Mouse (Mus musculus): ENCODE results near the gene Olfr598. TPM values are rescaled to one million over a fixed set of nuclear protein-coding genes. Genes with fewer than 3 reads are reported as not detected.
"Not testable (repeated sequence)": the region's sequence is repeated elsewhere in the genome, so short reads cannot be mapped to it uniquely, and the experiment has no call there.

Olfr598 gene
- not detected in 2 replicates for total RNA-seq (2021)
- long read RNA-seq, experiment 1 = 0 reads
- long read RNA-seq, experiment 2 = 0 reads

- no peak for DNase-seq
These were observed at the start of gene Olfr598 for GRCm38 (mm10) chr7:103323268-103323667. TSS of gene Olfr598 (plus strand) at chr7:103323568.

GRCm38 (mm10) chr7:103305348-103305747 lies 18.0 kb upstream of the Olfr598 start, which contains the start of gene Olfr596:
TSS of gene Olfr596 (plus strand) at chr7:103305648.
- not testable (repeated sequence) for DNase-seq

DNA sequence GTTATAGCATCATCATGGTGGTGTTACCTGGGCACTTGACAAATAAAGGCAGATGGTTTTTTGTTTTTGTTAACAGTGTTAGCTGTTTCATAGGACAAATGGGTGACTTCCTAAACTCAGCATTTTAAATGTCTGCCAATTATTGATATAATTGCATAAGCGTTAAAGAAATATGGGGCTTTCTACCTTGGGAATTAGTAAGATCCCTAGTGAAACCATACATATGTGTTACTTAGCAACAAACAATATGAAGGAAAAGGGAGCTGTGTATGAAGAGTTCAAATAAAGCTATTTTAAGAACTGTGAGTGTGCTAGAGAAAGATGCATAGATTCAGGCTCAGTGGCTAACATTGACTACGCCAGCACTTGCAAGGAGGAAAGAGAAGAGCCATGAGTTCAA lies 7.4 kb upstream of the Olfr598 start, which contains the start of gene Olfr597:
Olfr597 (plus strand) TSS at position 301 of the 400 bp plus-strand sequence.
- DNase-seq = not testable (repeated sequence)

DNA sequence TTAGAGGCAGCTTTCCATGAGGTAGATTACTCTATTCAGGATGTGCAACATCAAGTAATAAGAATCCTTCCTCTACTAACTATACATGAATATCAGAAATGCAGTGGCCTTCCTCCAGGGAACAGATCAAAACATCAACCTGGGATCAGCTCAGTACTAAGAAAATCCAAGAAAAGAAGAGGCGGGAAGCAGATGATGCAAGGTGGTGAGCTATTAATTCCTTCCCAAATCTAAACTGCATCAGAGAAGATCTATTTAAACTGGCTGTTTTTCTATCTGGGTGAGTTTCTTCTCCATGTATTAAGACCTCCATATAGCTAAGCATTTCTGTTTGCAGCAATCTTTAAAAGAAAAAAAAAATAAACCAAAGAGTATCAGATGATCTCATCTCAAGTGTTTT lies 12.2 kb downstream of the Olfr598 start, which contains the start of gene Olfr599:
Olfr599 (plus strand) TSS at position 301 of the 400 bp plus-strand sequence.
- DNase-seq = no peak

GRCm38 (mm10) chr7:103349569-103349968 lies 26.2 kb downstream of the Olfr598 start, which contains the start of gene Olfr600:
TSS of gene Olfr600 (minus strand) at chr7:103349669.
- DNase-seq = no peak

DNA sequence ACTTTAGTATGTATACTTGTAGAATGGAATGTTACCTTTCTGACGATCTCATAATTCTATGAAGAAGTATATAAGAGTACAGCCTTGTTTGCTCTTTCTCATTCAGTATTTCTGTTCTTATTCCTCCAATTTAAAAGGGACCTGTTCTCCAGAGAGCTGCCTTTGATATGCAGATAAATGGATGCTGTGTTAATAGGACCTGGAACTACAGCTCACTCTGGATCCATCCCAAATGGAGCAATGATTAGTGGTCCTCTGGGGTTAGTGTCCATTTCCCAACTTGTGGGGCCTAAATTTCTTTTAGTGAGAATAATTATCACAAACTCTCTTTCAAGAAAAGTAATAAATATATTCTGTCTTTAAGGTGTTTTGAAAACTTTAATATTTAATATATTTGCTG lies 39.2 kb downstream of the Olfr598 start, which contains the start of gene Olfr601:
Olfr601 (minus strand) TSS at position 101 of the 400 bp plus-strand sequence.
- DNase-seq = no peak

Other genes starting within 250 kb of the Olfr598 start
- not detected in 2 replicates for gene Olfr584, start 241.7 kb upstream of the Olfr598 start, total RNA-seq (2021)
- gene Olfr585, start 225.8 kb upstream of the Olfr598 start, total RNA-seq (2021) = not detected in 2 replicates
- gene Olfr586, start 197.9 kb upstream of the Olfr598 start, total RNA-seq (2021) = not detected in 2 replicates
- gene Olfr588-ps1, start 182.7 kb upstream of the Olfr598 start, total RNA-seq (2021) = not detected in 2 replicates
- not detected in 2 replicates for gene Olfr589, start 167.2 kb upstream of the Olfr598 start, total RNA-seq (2021)
- not detected in 2 replicates for gene Olfr591, start 145.2 kb upstream of the Olfr598 start, total RNA-seq (2021)
- not detected in 2 replicates for gene Olfr592, start 138.8 kb upstream of the Olfr598 start, total RNA-seq (2021)
- gene Olfr593, start 111.7 kb upstream of the Olfr598 start, total RNA-seq (2021) = not detected in 2 replicates
- not detected in 2 replicates for gene Olfr594, start 106.6 kb upstream of the Olfr598 start, total RNA-seq (2021)
- gene Usp17ld, start 71.1 kb upstream of the Olfr598 start, total RNA-seq (2021) = not detected in 2 replicates
- not detected in 2 replicates for gene Olfr596, start 17.9 kb upstream of the Olfr598 start, total RNA-seq (2021)
- not detected in 2 replicates for gene Olfr597, start 7.3 kb upstream of the Olfr598 start, total RNA-seq (2021)
- not detected in 2 replicates for gene Olfr599, start 12.3 kb downstream of the Olfr598 start, total RNA-seq (2021)
- gene Olfr600, start 26.1 kb downstream of the Olfr598 start, total RNA-seq (2021) = not detected in 2 replicates
- not detected in 2 replicates for gene Olfr601, start 39.1 kb downstream of the Olfr598 start, total RNA-seq (2021)
- not detected in 2 replicates for gene Olfr603, start 62.6 kb downstream of the Olfr598 start, total RNA-seq (2021)
- gene Usp17lc, start 91.5 kb downstream of the Olfr598 start, total RNA-seq (2021) = not detected in 2 replicates
- not detected in 2 replicates for gene Olfr605, start 121.9 kb downstream of the Olfr598 start, total RNA-seq (2021)
- not detected in 2 replicates for gene Olfr606, start 125.5 kb downstream of the Olfr598 start, total RNA-seq (2021)
- not detected in 2 replicates for gene Olfr607, start 140.6 kb downstream of the Olfr598 start, total RNA-seq (2021)
- gene Olfr608, start 146.3 kb downstream of the Olfr598 start, total RNA-seq (2021) = not detected in 2 replicates
- not detected in 2 replicates for gene Olfr609, start 174.5 kb downstream of the Olfr598 start, total RNA-seq (2021)
- not detected in 2 replicates for gene Olfr610, start 188.6 kb downstream of the Olfr598 start, total RNA-seq (2021)
- gene Olfr611, start 197.3 kb downstream of the Olfr598 start, total RNA-seq (2021) = not detected in 2 replicates
- not detected in 2 replicates for gene Olfr612, start 219.1 kb downstream of the Olfr598 start, total RNA-seq (2021)
- gene Olfr613, start 224.5 kb downstream of the Olfr598 start, total RNA-seq (2021) = not detected in 2 replicates
- gene Olfr615, start 232.5 kb downstream of the Olfr598 start, total RNA-seq (2021) = not detected in 2 replicates
- not detected in 2 replicates for gene Olfr616, start 245.6 kb downstream of the Olfr598 start, total RNA-seq (2021)
- not detected in 2 replicates for gene Olfr617, start 249.5 kb downstream of the Olfr598 start, total RNA-seq (2021)

Data from adrenal gland, postnatal 14 days (tissue).